Mouse (Mus musculus): ENCODE data around the gene Fah.
A peak's percentile ranks its signal among the peaks of the same experiment; 100 is the strongest.

The Fah gene

GRCm38 (mm10) chr7:84606293-84606749 is at the start of gene Fah:
TSS of gene Fah (minus strand) at chr7:84606722.
- ATAC-seq (ENCODE audit: insufficient number of reproducible peaks, low FRiP score, low TSS enrichment) = peak; percentile 66

DNA sequence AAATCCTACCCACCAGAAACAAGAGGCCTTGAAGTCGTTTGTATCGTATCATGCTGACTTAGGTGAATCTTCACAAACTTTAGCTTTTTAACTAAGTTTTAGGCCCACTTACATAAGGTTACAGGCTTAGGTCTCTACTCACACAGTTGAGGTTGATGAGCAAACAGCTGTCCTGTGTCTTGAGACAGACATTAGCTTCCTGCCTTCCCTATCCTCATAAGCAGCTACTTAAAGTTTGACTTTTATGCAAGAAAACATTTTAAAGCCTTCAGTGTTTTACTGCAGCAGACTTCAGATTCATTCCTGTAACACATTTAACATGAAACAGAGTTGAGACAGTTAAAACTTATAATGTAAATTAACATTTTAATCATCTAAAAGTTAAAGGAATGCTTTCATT is 46.2 kb upstream of the Fah start:
- no peak for ATAC-seq (ENCODE audit: insufficient number of reproducible peaks, low FRiP score, low TSS enrichment)

DNA sequence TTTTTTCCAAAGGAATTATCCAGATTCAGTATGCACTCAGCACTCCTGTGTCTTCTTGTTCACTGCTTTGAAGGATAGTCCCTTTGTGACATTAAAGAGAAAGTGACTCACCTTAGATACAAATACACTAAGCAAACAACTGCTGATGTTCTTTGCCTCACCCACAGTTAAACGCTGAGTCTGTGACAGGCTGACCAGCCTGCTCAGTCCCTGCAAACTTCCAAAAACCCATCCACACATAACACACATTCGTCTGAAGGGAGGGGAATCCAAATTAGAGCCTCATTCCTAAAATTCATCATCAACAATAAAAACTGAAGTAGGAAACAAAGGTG is 45.4 kb upstream of the Fah start:
- ATAC-seq (ENCODE audit: insufficient number of reproducible peaks, low FRiP score, low TSS enrichment) = no peak

DNA sequence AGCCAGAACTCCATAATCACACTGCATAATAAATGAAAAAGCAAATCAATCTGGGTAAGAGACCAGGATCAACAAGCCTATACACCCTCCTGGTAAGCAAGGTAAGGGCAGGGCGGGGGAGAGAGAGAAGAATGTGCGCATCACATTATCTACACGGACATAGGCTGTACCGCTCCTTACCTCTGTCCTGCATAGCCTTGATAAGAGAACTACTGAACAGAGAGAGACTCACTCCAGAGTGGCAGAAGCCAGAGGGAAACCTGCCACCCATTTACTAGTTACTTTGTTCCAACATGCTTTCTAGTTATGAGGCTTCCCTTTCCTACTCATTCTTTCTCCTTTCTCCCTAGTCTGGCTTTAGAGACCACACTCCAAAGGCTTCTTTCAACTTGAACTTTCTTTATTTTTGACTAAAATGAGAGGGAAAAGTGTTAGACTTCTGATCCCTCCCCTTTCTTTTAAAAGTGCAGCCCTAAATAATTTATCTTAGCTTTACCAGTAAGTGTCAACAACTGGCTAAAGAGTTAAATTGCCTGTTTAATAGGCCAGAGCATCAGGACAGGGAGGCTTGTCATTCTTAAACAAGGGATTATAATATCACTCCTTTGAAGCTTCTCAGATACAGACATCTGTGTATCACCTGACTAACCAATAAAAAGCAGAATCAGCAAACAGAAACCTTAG is 44.9 kb upstream of the Fah start:
- ATAC-seq (ENCODE audit: insufficient number of reproducible peaks, low FRiP score, low TSS enrichment) = no peak

DNA sequence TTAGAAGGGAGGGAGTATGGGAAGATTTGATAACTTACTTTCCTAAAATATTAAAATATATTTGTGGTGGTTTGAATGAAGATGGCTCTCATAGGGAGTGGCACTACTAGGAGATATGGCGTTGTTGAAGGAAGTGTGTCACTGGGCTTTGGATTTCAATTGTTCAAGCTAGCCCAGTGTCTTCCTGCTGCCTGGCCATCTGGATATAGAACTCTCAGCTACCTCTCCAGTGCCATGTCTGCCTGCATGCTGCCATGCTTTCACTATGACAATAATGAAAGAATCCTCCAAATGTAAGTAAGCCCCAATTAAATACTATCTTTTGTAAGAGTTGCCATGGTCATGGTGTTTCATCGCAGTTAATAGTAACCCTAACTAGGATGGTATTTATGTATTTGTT is 42.5 kb upstream of the Fah start:
- ATAC-seq (ENCODE audit: insufficient number of reproducible peaks, low FRiP score, low TSS enrichment) = no peak

- no peak for ATAC-seq (ENCODE audit: insufficient number of reproducible peaks, low FRiP score, low TSS enrichment)
Measured at GRCm38 (mm10) chr7:84646256-84646655, 39.7 kb upstream of the Fah start.

DNA sequence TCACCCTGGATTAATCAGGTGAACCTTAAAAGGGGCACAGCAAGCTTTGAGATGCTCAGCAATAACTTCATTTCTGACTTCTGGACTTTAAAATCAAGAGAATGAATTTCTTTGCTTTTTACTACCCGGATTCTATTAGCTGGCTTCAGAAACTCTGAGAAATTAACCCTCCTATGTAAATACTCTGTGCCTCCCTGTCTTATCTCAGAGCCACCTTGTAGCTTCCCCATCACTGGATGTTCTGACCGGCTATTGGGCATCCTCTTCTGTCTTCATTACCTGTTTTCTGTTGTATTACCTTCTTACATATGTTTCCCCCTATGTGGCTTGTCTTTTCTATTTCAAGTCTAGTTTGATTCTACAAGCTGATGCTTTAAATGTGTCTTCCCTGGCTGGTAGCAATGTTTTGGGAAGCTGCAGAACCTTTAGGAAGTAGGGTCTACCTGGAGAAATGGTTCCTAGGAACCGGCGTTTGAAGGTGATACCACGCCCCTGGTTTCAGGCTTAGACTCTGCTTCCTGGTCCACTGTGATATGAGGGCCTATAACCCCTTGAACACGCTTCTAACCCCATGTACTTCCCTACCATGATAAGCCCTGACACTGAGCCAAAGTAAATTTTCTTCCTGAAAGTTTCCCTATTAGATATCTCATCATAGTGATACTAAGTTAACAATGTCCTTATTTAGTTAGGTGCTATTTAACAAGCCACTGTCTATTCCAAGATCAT is 36.9 kb upstream of the Fah start:
- no peak for ATAC-seq (ENCODE audit: insufficient number of reproducible peaks, low FRiP score, low TSS enrichment)

- no peak for ATAC-seq (ENCODE audit: insufficient number of reproducible peaks, low FRiP score, low TSS enrichment)
Measured at GRCm38 (mm10) chr7:84642159-84642928, 35.8 kb upstream of the Fah start.

GRCm38 (mm10) chr7:84636939-84637338 is 30.4 kb upstream of the Fah start:
- no peak for ATAC-seq (ENCODE audit: insufficient number of reproducible peaks, low FRiP score, low TSS enrichment)

GRCm38 (mm10) chr7:84631878-84632277 is 25.4 kb upstream of the Fah start:
- no peak for ATAC-seq (ENCODE audit: insufficient number of reproducible peaks, low FRiP score, low TSS enrichment)

GRCm38 (mm10) chr7:84623718-84624117 is 17.2 kb upstream of the Fah start:
- no peak for ATAC-seq (ENCODE audit: insufficient number of reproducible peaks, low FRiP score, low TSS enrichment)

DNA sequence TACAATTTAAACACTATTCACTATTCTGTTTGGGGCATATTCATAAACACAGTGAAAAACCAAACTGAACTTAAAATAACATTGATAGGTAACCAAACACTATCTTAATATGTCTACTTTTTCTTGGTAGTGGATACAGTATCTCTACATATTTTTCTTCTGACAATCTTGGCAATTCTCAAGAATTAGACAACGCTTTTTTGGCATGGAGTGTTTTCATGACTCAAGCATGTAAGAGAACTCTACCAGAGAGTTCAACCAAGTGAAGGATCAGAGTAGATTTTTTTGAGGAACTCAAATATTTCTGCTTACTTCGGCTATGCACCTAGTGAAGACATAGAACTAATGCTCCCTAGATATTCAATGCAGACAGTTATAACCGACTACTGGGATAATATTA is 14.4 kb upstream of the Fah start:
- ATAC-seq (ENCODE audit: insufficient number of reproducible peaks, low FRiP score, low TSS enrichment) = no peak

DNA sequence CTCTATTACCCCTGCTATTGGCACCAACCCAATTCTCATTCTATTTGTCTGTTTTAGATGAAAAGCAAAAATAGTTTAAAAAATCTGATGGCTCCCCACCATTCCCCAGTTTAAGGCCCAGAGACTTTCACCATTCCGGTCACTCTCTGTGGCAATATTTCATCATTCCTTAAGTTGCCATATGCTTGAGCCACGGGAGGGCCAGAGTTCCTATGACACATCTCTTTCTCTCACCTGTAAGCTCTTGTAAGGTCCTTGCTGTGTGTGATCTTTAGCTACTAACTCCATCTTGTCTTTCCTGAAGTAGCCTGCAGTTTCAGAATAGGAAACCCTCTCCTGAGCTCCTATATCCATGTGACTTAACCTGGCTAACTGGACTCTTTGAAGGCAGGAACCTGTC is 12.4 kb upstream of the Fah start:
- peak; percentile 52; the same call in 1 of the 2 replicates for ATAC-seq (ENCODE audit: insufficient number of reproducible peaks, low FRiP score, low TSS enrichment)

GRCm38 (mm10) chr7:84612445-84612844 is 5.9 kb upstream of the Fah start:
- no peak for ATAC-seq (ENCODE audit: insufficient number of reproducible peaks, low FRiP score, low TSS enrichment)

- no peak for ATAC-seq (ENCODE audit: insufficient number of reproducible peaks, low FRiP score, low TSS enrichment)
Measured at GRCm38 (mm10) chr7:84611609-84612008, 5.1 kb upstream of the Fah start.

DNA sequence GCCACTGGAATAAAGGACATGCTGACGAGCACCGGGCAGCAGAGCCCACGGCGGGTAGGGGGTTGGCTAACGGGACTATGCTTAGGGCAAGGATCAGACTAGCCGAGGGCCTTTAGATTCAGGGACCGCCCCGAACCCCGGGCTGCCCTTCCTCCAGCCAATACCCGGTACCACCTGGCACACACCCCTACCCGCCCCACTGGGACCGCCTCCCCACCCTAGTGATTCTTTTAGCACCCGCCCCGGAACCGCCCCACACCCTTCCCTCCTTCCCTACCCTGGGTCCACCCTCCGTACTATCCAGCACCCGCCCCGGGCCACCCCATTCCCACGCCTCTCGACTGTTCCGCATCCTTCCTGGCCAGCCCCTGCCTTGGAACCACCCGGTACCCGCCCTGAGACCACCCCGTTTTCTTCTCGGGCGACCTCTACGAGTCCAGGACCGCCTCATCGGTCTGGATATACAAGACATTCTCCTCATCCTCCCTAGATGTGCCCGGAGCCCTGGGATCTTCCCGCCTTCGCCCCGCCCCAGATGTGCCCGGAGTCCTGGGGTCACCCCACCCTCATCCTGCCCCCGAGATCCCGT is 724 bp downstream of the Fah start:
- peak; percentile 83 for ATAC-seq (ENCODE audit: insufficient number of reproducible peaks, low FRiP score, low TSS enrichment)

DNA sequence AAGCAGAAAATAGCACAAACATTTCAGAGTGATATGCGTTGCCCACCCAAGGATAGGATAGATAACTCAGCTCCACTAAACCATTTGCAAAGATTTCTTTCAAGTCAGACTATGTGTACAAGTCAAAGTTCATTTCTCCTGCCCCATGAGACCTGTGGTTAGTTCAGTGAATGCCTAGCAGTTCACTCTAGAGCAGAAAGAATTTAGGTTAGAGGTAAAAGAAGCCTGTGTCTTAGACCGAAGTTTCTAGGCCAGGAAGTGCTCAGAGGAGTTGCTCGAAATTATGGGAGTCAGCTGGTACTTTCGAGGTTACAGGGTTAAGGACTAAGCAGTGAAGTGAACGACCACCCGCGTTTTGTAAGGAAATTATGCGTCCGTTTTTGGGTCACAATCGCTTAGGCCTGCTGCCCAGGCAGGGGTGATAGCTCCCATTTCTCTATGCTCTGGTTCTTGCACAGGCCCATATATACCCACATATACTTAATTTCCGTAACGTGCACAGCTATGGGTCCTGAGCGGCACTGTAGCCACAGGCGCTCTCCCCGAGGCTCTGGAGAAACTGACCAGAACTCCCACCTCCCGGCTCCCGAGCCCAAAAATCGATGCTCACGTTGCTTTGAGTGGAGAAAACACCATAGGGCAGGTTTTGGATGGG is 1.4 kb downstream of the Fah start:
- ATAC-seq (ENCODE audit: insufficient number of reproducible peaks, low FRiP score, low TSS enrichment) = peak; percentile 29; the same call in 1 of the 2 replicates

DNA sequence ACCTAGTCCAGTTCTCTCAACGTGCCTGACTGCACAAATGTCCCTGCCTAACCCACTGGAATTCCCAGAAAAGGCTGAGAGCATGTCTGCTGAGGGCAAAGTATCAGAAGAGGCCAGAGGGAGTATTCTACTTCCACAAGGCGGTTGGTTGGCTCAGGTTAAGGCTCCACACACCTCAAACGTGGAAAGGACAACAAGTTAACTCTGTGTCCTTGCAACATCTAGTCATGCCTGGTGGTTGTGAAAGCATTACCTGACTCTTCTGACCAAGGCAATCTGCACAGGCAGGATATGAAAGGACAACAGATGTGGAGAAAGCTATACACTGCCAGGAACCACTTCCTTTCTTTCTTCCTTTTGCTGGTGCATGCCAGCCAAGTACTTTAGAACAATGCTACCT is 2.0 kb downstream of the Fah start:
- ATAC-seq (ENCODE audit: insufficient number of reproducible peaks, low FRiP score, low TSS enrichment) = no peak

GRCm38 (mm10) chr7:84601331-84601730 is 5.2 kb downstream of the Fah start:
- ATAC-seq (ENCODE audit: insufficient number of reproducible peaks, low FRiP score, low TSS enrichment) = no peak

DNA sequence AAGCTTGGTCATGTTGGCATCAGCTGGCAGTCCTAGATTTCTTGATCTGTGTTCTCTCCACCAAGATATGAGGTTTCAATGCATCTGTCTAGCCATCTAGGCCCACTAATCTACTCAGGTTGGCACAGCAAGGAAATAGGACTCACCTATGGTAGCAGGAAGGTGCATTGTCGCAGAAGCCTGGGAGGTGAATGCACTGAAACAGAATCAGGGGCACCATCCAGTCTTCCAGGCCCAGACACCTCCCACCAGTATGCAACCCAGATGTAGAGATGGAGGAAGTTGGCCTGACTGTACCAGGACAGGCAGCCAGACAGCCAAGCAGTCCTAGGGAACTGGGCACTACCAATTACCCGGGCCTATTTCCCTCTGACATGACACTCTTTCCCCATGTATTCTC is 5.9 kb downstream of the Fah start:
- no peak for ATAC-seq (ENCODE audit: insufficient number of reproducible peaks, low FRiP score, low TSS enrichment)
